In genomic region chrX:21061460-21061859, GRCm38 (mm10) we compare ENCODE assay signal across 8 mouse cellular contexts. TPM values are rescaled to one million over a fixed set of nuclear protein-coding genes. Genes with fewer than 3 reads are reported as not detected.
DNase-seq lines count a peak whose midpoint lies in the region; ATAC-seq and TF ChIP-seq lines count a peak whose summit lies in the region.

No protein-coding gene starts in this region.

- H3K4me2 ChIP-seq in hindbrain, embryonic 11.5 days (replicated peaks; ENCODE audit: low read depth, low read length), result peak overlapping the region; percentile 39

- no peaks in the 10 kb centered on the region; the same call in 1 of the 2 replicates for H3K27me3 ChIP-seq in kidney, adult 2 months (replicated peaks; ENCODE audit: control insufficient read depth, insufficient read depth, low read length)
- no peaks in the 10 kb centered on the region for H3K27me3 ChIP-seq in hindbrain, embryonic 11.5 days (ENCODE audit: control insufficient read depth, insufficient read depth, low read length)

- H3K79me2 ChIP-seq in macrophage (ENCODE audit: inconsistent target), result no peaks in the 10 kb centered on the region; the same call in 1 of the 2 replicates

- no peak for TF ChIP-seq POLR2A in kidney, adult 2 months (IDR thresholded peaks at IDR 0.05; ENCODE audit: low read depth, low read length)
- no peak for TF ChIP-seq POLR2A in bone marrow, adult 2 months (IDR thresholded peaks at IDR 0.05; ENCODE audit: borderline replicate concordance, control insufficient read depth, low read depth, low read length)

- no peak for TF ChIP-seq CTCF in kidney, adult 2 months (conservative IDR thresholded peaks at IDR 0.05; ENCODE audit: insufficient read depth, insufficient read length, low read depth, low read length)
- TF ChIP-seq CTCF in bone marrow, adult 2 months (IDR thresholded peaks at IDR 0.05; ENCODE audit: control insufficient read depth, insufficient read depth, low read length), result no peak

- DNase-seq in kidney, adult 2 months, result peak; percentile 4
- DNase-seq in kidney, adult 11 months, result no peak
- no peak for DNase-seq in hindbrain, embryonic 11.5 days (ENCODE audit: low spot score)
- DNase-seq in adipocyte (ENCODE audit: low spot score), result no peak
- no peak for DNase-seq in gastrocnemius, postnatal 4 days (ENCODE audit: low spot score in 2 of 2)
- DNase-seq in layer of hippocampus, adult 8-10 months (ENCODE audit: low spot score in 2 of 2), result no peak

- peak overlapping the region; percentile 53; the same call in 1 of the 2 replicates for H3K9ac ChIP-seq in hindbrain, embryonic 11.5 days (ENCODE audit: low read depth, low read length)

- under 1% methylated on average over 9 of the region's 9 CpGs for WGBS in kidney, adult 2 months
- WGBS in bone marrow, adult 2 months, result 14% methylated on average over 9 of the region's 9 CpGs
- WGBS in hindbrain, embryonic 11.5 days, result 22% methylated on average over 9 of the region's 9 CpGs
- WGBS in macrophage (ENCODE audit: missing documents), result 21% methylated on average over 8 of the region's 9 CpGs

- ATAC-seq in hindbrain, embryonic 11.5 days (ENCODE audit: low FRiP score), result no peak

- no peaks in the 10 kb centered on the region for H3K9me3 ChIP-seq in hindbrain, embryonic 11.5 days (ENCODE audit: control insufficient read depth, low read length)

- H3K4me3 ChIP-seq in kidney, adult 2 months (ENCODE audit: insufficient read depth, low read depth, low read length), result peak overlapping the region; percentile 85
- peak overlapping the region; percentile 98 for H3K4me3 ChIP-seq in bone marrow, adult 2 months (replicated peaks; ENCODE audit: control insufficient read depth, low read depth, low read length)
- H3K4me3 ChIP-seq in hindbrain, embryonic 11.5 days (ENCODE audit: low read depth, low read length), result peak overlapping the region; percentile 41
- peak overlapping the region; percentile 62 for H3K4me3 ChIP-seq in macrophage (ENCODE audit: inconsistent target)

- no peaks in the 10 kb centered on the region for H3K36me3 ChIP-seq in kidney, adult 2 months (ENCODE audit: control insufficient read depth, insufficient read depth, low read length)
- no peaks in the 10 kb centered on the region for H3K36me3 ChIP-seq in hindbrain, embryonic 11.5 days (ENCODE audit: control insufficient read depth, insufficient read depth, low read length)
- H3K36me3 ChIP-seq in macrophage (ENCODE audit: inconsistent target), result no peaks in the 10 kb centered on the region

- H3K4me1 ChIP-seq in kidney, adult 2 months (ENCODE audit: control insufficient read depth, insufficient read depth, low read length), result no peaks in the 10 kb centered on the region
- H3K4me1 ChIP-seq in bone marrow, adult 2 months (ENCODE audit: control insufficient read depth, insufficient read depth, low read length), result no peaks in the 10 kb centered on the region
- H3K4me1 ChIP-seq in hindbrain, embryonic 11.5 days (replicated peaks; ENCODE audit: control insufficient read depth, insufficient read depth, low read length), result no peaks in the 10 kb centered on the region

- H3K27ac ChIP-seq in kidney, adult 2 months (ENCODE audit: insufficient read depth, low read depth, low read length), result no peak overlapping the region
- 0 out of 2 replicates have a peak overlapping the region, but pooled peaks have one; percentile 45 for H3K27ac ChIP-seq in bone marrow, adult 2 months (ENCODE audit: control insufficient read depth, insufficient read depth, low read depth, low read length, poor library complexity)
- H3K27ac ChIP-seq in hindbrain, embryonic 11.5 days (ENCODE audit: low read depth, low read length), result no peak overlapping the region
- peak overlapping the region; percentile 51 for H3K27ac ChIP-seq in macrophage

RNA-seq across cellular contexts. Expression of gene Zfp182, which starts 0.7 kb away (rescaled TPM):
- polyA plus RNA-seq in kidney, adult 2 months (2012; rRNA removed), result 0.52 and 0.72 TPM in 2 replicates
- polyA plus RNA-seq in bone marrow, adult 2 months (2011; ENCODE audit: insufficient read depth, insufficient read length, low replicate concordance, missing spikeins), result 6.7 and 10.7 TPM in 2 replicates
- 7.6 and 9.7 TPM in 2 replicates for polyA plus RNA-seq in hindbrain, embryonic 11.5 days (2014; fragmentation: Nextera tagmentation; extraction: Ambion mirVana)
- 100 to 1,000 TPM in 15 of 26 experiments, 10 to 100 TPM in 11; 41.8 to 150 (median 104) TPM for total RNA-seq in macrophage (2018; cell fraction: chromatin; rRNA removed)
- 10 to 100 TPM in 1 of 26 experiments, 1 to 10 TPM in 25; 1.9 to 10.6 (median 6.1) TPM for total RNA-seq in macrophage (2018; cell fraction: cytosol; rRNA removed)
- total RNA-seq in macrophage (2018; cell fraction: nucleus; rRNA removed), result 100 to 1,000 TPM in 2 of 26 experiments, 10 to 100 TPM in 24; 30.3 to 134 (median 56.2) TPM
- 4.2 to 11.0 TPM (median 7.6 TPM) in 3 replicates for polyA plus RNA-seq in macrophage (2018)
- 1 to 10 TPM; 5.4 to 7.4 TPM for total RNA-seq in gastrocnemius, postnatal 4 days (2021)
- 10 to 100 TPM in 3 of 4 experiments, 1 to 10 TPM in 1; 9.9 to 13.9 (median 12.3) TPM for total RNA-seq in layer of hippocampus, adult 8-10 months (2022)

RNA-seq across cellular contexts. Expression of gene Spaca5, which starts 6.7 kb away (rescaled TPM):
- not detected in 2 replicates for polyA plus RNA-seq in kidney, adult 2 months (2012; rRNA removed)
- not detected in 2 replicates for polyA plus RNA-seq in bone marrow, adult 2 months (2011; ENCODE audit: insufficient read depth, insufficient read length, low replicate concordance, missing spikeins)
- polyA plus RNA-seq in hindbrain, embryonic 11.5 days (2014; fragmentation: Nextera tagmentation; extraction: Ambion mirVana), result not detected in 2 replicates
- total RNA-seq in macrophage (2018; cell fraction: chromatin; rRNA removed), result not detected
- total RNA-seq in macrophage (2018; cell fraction: cytosol; rRNA removed), result not detected
- total RNA-seq in macrophage (2018; cell fraction: nucleus; rRNA removed), result not detected
- polyA plus RNA-seq in macrophage (2018), result not detected in 3 replicates
- total RNA-seq in gastrocnemius, postnatal 4 days (2021), result not detected
- total RNA-seq in layer of hippocampus, adult 8-10 months (2022), result not detected

RNA-seq across cellular contexts. Expression of gene Zfp300, which starts 27.9 kb away (rescaled TPM):
- 0.07 and 0.11 TPM in 2 replicates for polyA plus RNA-seq in kidney, adult 2 months (2012; rRNA removed)
- 0.55 TPM in 1 of 2 replicates, not detected in the other for polyA plus RNA-seq in bone marrow, adult 2 months (2011; ENCODE audit: insufficient read depth, insufficient read length, low replicate concordance, missing spikeins)
- polyA plus RNA-seq in hindbrain, embryonic 11.5 days (2014; fragmentation: Nextera tagmentation; extraction: Ambion mirVana), result 3.1 and 3.3 TPM in 2 replicates
- 1 to 10 TPM in 7 of 26 experiments, under 1 TPM in 15, not detected in 4; 0.15 to 3.0 (median 0.78) TPM for total RNA-seq in macrophage (2018; cell fraction: chromatin; rRNA removed)
- total RNA-seq in macrophage (2018; cell fraction: cytosol; rRNA removed), result under 1 TPM; 0.05 to 0.65 (median 0.22) TPM
- 1 to 10 TPM in 2 of 26 experiments, under 1 TPM in 18, not detected in 6; 0.06 to 1.2 (median 0.40) TPM for total RNA-seq in macrophage (2018; cell fraction: nucleus; rRNA removed)
- polyA plus RNA-seq in macrophage (2018), result 0.26 to 0.60 TPM (median 0.53 TPM) in 3 replicates
- total RNA-seq in gastrocnemius, postnatal 4 days (2021), result 1 to 10 TPM; 1.2 to 1.5 TPM
- total RNA-seq in layer of hippocampus, adult 8-10 months (2022), result 1 to 10 TPM; 2.2 to 3.9 (median 3.0) TPM

RNA-seq across cellular contexts. Expression of gene Ssxa1, which starts 54.2 kb away (rescaled TPM):
- polyA plus RNA-seq in kidney, adult 2 months (2012; rRNA removed), result not detected in 2 replicates
- polyA plus RNA-seq in bone marrow, adult 2 months (2011; ENCODE audit: insufficient read depth, insufficient read length, low replicate concordance, missing spikeins), result not detected in 2 replicates
- polyA plus RNA-seq in hindbrain, embryonic 11.5 days (2014; fragmentation: Nextera tagmentation; extraction: Ambion mirVana), result not detected in 2 replicates
- not detected for total RNA-seq in macrophage (2018; cell fraction: chromatin; rRNA removed)
- total RNA-seq in macrophage (2018; cell fraction: cytosol; rRNA removed), result not detected
- not detected for total RNA-seq in macrophage (2018; cell fraction: nucleus; rRNA removed)
- not detected in 3 replicates for polyA plus RNA-seq in macrophage (2018)
- total RNA-seq in gastrocnemius, postnatal 4 days (2021), result not detected
- total RNA-seq in layer of hippocampus, adult 8-10 months (2022), result not detected

Comparison
In these comparisons a context has a peak if more than half of its experiments do, and no peak if none do; other contexts are left out.
1. H3K27ac ChIP-seq: peak in bone marrow, adult 2 months (single experiment) and macrophage (single experiment); none in kidney, adult 2 months (single experiment) and hindbrain, embryonic 11.5 days (single experiment).
2. H3K4me3 ChIP-seq: peak in every context shown above with its lines; median percentile 98 in bone marrow, adult 2 months; 85 in kidney, adult 2 months; 62 in macrophage; 41 in hindbrain, embryonic 11.5 days.